Mouse (Mus musculus) testis, adult 2 months (tissue): ENCODE measurements around the gene Parp8.

Source experiments
- CTCF ChIP-seq: fragments of 200-500 bp; IDR thresholded peaks from 2 replicates; pipeline ENCODE4 v1.5.1; 2012; ENCODE audit warnings: low read depth, mild to moderate bottlenecking, inconsistent platforms, low read length, moderate library complexity; ENCODE audit not compliant: control insufficient read depth, insufficient read depth, insufficient replicate concordance
- POLR2A ChIP-seq: fragments of 200-500 bp; IDR thresholded peaks from 2 replicates; pipeline ENCODE4 v1.6.1; 2012; ENCODE audit warnings: low read depth, mild to moderate bottlenecking, inconsistent platforms, low read length, moderate library complexity; ENCODE audit not compliant: control insufficient read depth

- TF ChIP-seq CTCF (no peak), POLR2A (no peak)
These were observed 62.6 kb downstream of the Parp8 start for GRCm38 (mm10) chr13:116962480-116963462.
